28 mouse cellular contexts compared by ENCODE assay signal in the genomic region with DNA sequence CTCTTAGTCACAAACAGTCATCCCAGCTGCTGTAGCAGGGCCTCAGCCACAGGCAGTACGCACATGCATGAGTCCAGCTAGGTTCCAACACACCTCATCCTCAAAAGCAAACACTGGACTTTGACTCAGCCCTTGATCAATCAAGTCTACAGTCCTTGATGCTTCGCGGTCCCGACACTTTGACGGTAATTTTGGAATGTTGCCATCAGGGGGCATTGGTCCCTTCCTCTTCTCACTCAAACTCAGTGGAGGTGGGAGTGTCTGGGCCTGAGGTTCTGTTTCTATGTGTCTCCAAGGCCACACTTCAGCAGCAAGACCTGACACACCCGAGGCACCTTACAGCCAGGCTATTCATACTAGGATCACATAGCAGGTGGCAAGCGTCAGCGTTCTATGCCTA. TPM values are rescaled to one million over a fixed set of nuclear protein-coding genes. Genes with fewer than 3 reads are reported as not detected.
DNase-seq lines count a peak whose midpoint lies in the region; ATAC-seq and TF ChIP-seq lines count a peak whose summit lies in the region.
"Had no signal": no experiment of that assay in that cellular context is flagged by ENCODE, and none has a peak within 500 bp of the region (broad histone marks: within the 10 kb centered on the region; RNA-seq: fewer than 3 reads in every experiment).

No protein-coding gene starts in this region.

- H3K4me3 ChIP-seq in heart, embryonic 11.5 days (ENCODE audit: low read depth, low read length): no peak overlapping the region
- no peak overlapping the region for H3K4me3 ChIP-seq in ES-E14 (ENCODE audit: insufficient read depth in 1 of 2, low read depth in 1 of 2, low read length in 2 of 2, poor library complexity in 1 of 2, severe bottlenecking in 1 of 2)
- no peak overlapping the region for H3K4me3 ChIP-seq in hindbrain, embryonic 14.5 days (replicated peaks; ENCODE audit: low read length)
- H3K4me3 ChIP-seq: embryonic facial prominence, embryonic 10.5 days; embryonic facial prominence, embryonic 13.5 days; erythroblast, embryonic 14.5 days; forebrain, embryonic 13.5 days; gastrocnemius, adult 2 months; heart, adult 2 months; heart, embryonic 10.5 days; hindbrain, embryonic 12.5 days had no signal

- ATAC-seq in heart, embryonic 11.5 days (replicated peaks; ENCODE audit: insufficient number of reproducible peaks, low FRiP score, low TSS enrichment): no peak
- ATAC-seq in hindbrain, embryonic 14.5 days (ENCODE audit: low FRiP score): no peak
- ATAC-seq: forebrain, embryonic 13.5 days; forebrain, postnatal 0 days; intestine, postnatal 0 days had no signal

- no peak overlapping the region for H3K27ac ChIP-seq in heart, embryonic 11.5 days (ENCODE audit: low read depth, low read length)
- H3K27ac ChIP-seq in ES-E14 (ENCODE audit: insufficient read depth, low read depth, low read length, poor library complexity, severe bottlenecking): no peak overlapping the region
- H3K27ac ChIP-seq in hindbrain, embryonic 14.5 days: no peak overlapping the region
- H3K27ac ChIP-seq: embryonic facial prominence, embryonic 10.5 days; embryonic facial prominence, embryonic 13.5 days; forebrain, embryonic 13.5 days; gastrocnemius, adult 2 months; heart, adult 2 months; heart, embryonic 10.5 days; hindbrain, embryonic 12.5 days had no signal

- no peaks in the 10 kb centered on the region for H3K36me3 ChIP-seq in heart, embryonic 11.5 days (ENCODE audit: control insufficient read depth, insufficient read depth, low read length)
- no peaks in the 10 kb centered on the region for H3K36me3 ChIP-seq in ES-E14 (ENCODE audit: control insufficient read depth, insufficient read depth, low read length, poor library complexity, severe bottlenecking)
- no peaks in the 10 kb centered on the region for H3K36me3 ChIP-seq in hindbrain, embryonic 14.5 days (replicated peaks; ENCODE audit: control insufficient read depth, insufficient read depth)
- H3K36me3 ChIP-seq: embryonic facial prominence, embryonic 10.5 days; embryonic facial prominence, embryonic 13.5 days; heart, embryonic 10.5 days; hindbrain, embryonic 12.5 days had no signal

- H3K4me2 ChIP-seq in heart, embryonic 11.5 days: no peak overlapping the region
- no peak overlapping the region for H3K4me2 ChIP-seq in hindbrain, embryonic 14.5 days (replicated peaks)
- H3K4me2 ChIP-seq: embryonic facial prominence, embryonic 13.5 days; forebrain, embryonic 13.5 days; hindbrain, embryonic 12.5 days had no signal

- H3K9ac ChIP-seq in heart, embryonic 11.5 days (ENCODE audit: low read depth, low read length): no peak overlapping the region
- H3K9ac ChIP-seq in ES-E14 (ENCODE audit: insufficient read depth, low read depth, low read length, poor library complexity, severe bottlenecking): no peak overlapping the region
- no peak overlapping the region for H3K9ac ChIP-seq in hindbrain, embryonic 14.5 days
- H3K9ac ChIP-seq: embryonic facial prominence, embryonic 13.5 days; forebrain, embryonic 13.5 days; forebrain, postnatal 0 days; hindbrain, embryonic 12.5 days had no signal

- 0 out of 2 replicates have a peak, but pooled peaks cover 3% of the 10 kb centered on the region for H3K4me1 ChIP-seq in heart, embryonic 11.5 days (ENCODE audit: control insufficient read depth, insufficient read depth, low read length)
- 0 out of 4 replicates have a peak, but pooled peaks cover 0 to 2% of the 10 kb centered on the region in 2 experiments for H3K4me1 ChIP-seq in ES-E14 (ENCODE audit: control insufficient read depth in 2 of 2, insufficient read depth in 2 of 2, low read length in 2 of 2, poor library complexity in 1 of 2)
- no peaks in the 10 kb centered on the region for H3K4me1 ChIP-seq in hindbrain, embryonic 14.5 days (replicated peaks; ENCODE audit: control insufficient read depth, insufficient read depth, low read length)

- in situ Hi-C loops in ES-E14 (cut with MboI; ENCODE audit: low sequenced_read_pairs in 2 of 2, unreplicated experiment in 2 of 2): loop anchor here in 1 of 2 experiments (10.0 kb wide), 1 partner anchor 309 kb away; no protein-coding TSS in a partner anchor

- peak; percentile 85 for DNase-seq in heart, adult 11 months
- peak; percentile 41 for DNase-seq in retina, postnatal 1 day
- DNase-seq in retina, embryonic 14.5 days (ENCODE audit: low spot score): no peak
- DNase-seq in ES-E14 (ENCODE audit: low read depth, low spot score): peak; percentile 47
- peak; percentile 86 for DNase-seq in ZHBTc4 (ENCODE audit: low read depth, low spot score)
- no peak for DNase-seq in hindbrain, embryonic 14.5 days (ENCODE audit: low spot score)
- no peak for DNase-seq in gastrocnemius, postnatal 25 days
- DNase-seq: adrenal gland, adult 8-10 months; adrenal gland, postnatal 25 days; B cell, adult 2 months; cerebellum, adult 18-20 months; cerebellum, adult 9-10 months; cerebellum, postnatal 14 days; embryo, embryonic 11 days; forebrain, postnatal 0 days; gastrocnemius, adult 2 months; gastrocnemius, postnatal 14 days; heart, adult 2 months; kidney, adult 2 months had no signal

- 79% methylated on average over 8 of the region's 8 CpGs for WGBS in heart, embryonic 11.5 days (ENCODE audit: insufficient replicate concordance)
- WGBS in hindbrain, embryonic 14.5 days: 88% methylated on average over 8 of the region's 8 CpGs

- H3K27me3 ChIP-seq in heart, embryonic 11.5 days (ENCODE audit: control insufficient read depth, insufficient read depth, low read length): peaks cover 4% of the 10 kb centered on the region; the same call in 1 of the 2 replicates
- no peaks in the 10 kb centered on the region for H3K27me3 ChIP-seq in hindbrain, embryonic 14.5 days (ENCODE audit: control insufficient read depth, insufficient read depth, low read length)
- H3K27me3 ChIP-seq: CH12.LX had no signal

- no peaks in the 10 kb centered on the region for H3K9me3 ChIP-seq in heart, embryonic 11.5 days (replicated peaks; ENCODE audit: control insufficient read depth, low read length)
- no peaks in the 10 kb centered on the region for H3K9me3 ChIP-seq in ES-E14 (ENCODE audit: control insufficient read depth, insufficient read depth, low read depth, low read length)
- no peaks in the 10 kb centered on the region for H3K9me3 ChIP-seq in hindbrain, embryonic 14.5 days (ENCODE audit: control insufficient read depth, low read length)
- H3K9me3 ChIP-seq: embryonic facial prominence, embryonic 10.5 days; embryonic facial prominence, embryonic 13.5 days; forebrain, embryonic 13.5 days; heart, embryonic 10.5 days; hindbrain, embryonic 12.5 days had no signal

TF ChIP-seq in ES-E14, 5 proteins besides CTCF, POLR2A, EP300 and RAD21:
- TF ChIP-seq CHD2 (IDR thresholded peaks at IDR 0.05; ENCODE audit: low read depth, low read length): no peak
- no peak for TF ChIP-seq HCFC1 (IDR thresholded peaks at IDR 0.05; ENCODE audit: borderline replicate concordance, insufficient read depth, low read length)
- TF ChIP-seq ZNF384 (IDR thresholded peaks at IDR 0.05; ENCODE audit: low read depth, low read length): no peak
- TF ChIP-seq MAFK (IDR thresholded peaks at IDR 0.05; ENCODE audit: insufficient read depth, low read depth, low read length): no peak
- TF ChIP-seq ZC3H11A (IDR thresholded peaks at IDR 0.05; ENCODE audit: borderline replicate concordance, low read depth, low read length): no peak

RNA-seq across cellular contexts. Expression of gene Armc2, which starts 32.1 kb away (rescaled TPM):
- 0.82 and 0.86 TPM in 2 replicates for polyA plus RNA-seq in heart, embryonic 11.5 days (2014; fragmentation: Nextera tagmentation; extraction: Ambion mirVana)
- 0.32 and 1.0 TPM in 2 replicates for total RNA-seq in ES-E14 (2012; rRNA removed)
- polyA plus RNA-seq in hindbrain, embryonic 14.5 days (2014; fragmentation: Nextera tagmentation; extraction: Ambion mirVana): 12.4 and 12.7 TPM in 2 replicates
- under 1 TPM; 0.16 to 0.33 TPM for total RNA-seq in gastrocnemius, postnatal 25 days (2021)
- polyA plus RNA-seq: erythroblast, embryonic 14.5 days had no signal

Comparison
In these comparisons a context has a peak if more than half of its experiments do, and no peak if none do; other contexts are left out.
1. DNase-seq: peak in heart, adult 11 months (single experiment), retina, postnatal 1 day (single experiment), ES-E14 (single experiment) and ZHBTc4 (single experiment); none in retina, embryonic 14.5 days (single experiment), hindbrain, embryonic 14.5 days (single experiment) and gastrocnemius, postnatal 25 days (single experiment).